Mouse (Mus musculus) cerebellum, adult 2 months (tissue): ENCODE measurements around the gene Shcbp1l.

Experiments used
- CTCF ChIP-seq: fragments of 200-500 bp; IDR thresholded peaks from 2 replicates; pipeline ENCODE4 v1.5.1; 2011; ENCODE audit warnings: low read depth, mild to moderate bottlenecking, control low read depth, low read length, moderate library complexity, borderline replicate concordance; ENCODE audit not compliant: insufficient read depth
- POLR2A ChIP-seq: fragments of 200-500 bp; IDR thresholded peaks from 2 replicates; pipeline ENCODE4 v1.6.1; 2011; ENCODE audit warnings: low read length, control low read depth, borderline replicate concordance; ENCODE audit not compliant: insufficient read depth

DNA sequence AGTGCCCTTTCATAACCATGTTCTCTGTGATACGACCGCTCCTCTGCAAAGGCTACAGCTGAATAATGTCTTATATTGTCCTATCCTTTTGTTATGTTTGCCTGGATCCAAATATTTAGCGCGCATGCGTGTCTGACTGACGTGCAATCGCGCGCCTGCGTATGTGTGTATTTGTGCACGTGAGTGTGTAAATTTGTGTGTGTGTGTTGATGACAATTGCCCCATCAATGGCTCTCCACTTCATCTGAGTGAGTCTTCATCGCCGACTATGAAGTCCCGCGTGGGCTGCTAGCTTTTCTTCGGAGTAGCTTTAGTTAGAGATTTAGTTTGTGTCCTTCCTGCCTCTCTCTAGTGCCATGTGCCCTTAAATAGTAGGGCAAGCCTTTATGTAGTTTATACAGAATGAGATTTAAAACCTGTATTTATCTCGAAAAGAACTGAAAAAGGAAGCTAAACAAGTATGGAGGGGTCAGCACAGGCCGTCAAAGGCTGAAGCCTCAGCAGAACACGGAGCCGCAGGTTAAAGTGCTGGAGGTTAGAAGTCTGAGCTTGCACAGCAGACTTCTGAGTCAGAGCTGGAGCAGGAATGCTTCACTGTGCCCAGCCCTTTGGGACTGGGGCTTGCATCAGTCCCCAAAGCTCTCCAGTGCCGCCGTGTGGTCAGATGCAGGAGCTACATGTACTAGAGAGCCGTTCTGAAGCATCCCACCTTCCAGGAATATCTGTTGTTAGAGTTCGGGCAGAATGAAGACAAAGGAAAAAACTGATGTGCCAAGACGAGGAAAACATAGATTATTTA lies 38.5 kb upstream of the Shcbp1l start:
- TF ChIP-seq POLR2A (no peak), CTCF (peak; percentile 84)
